Mouse (Mus musculus): ENCODE results near the gene Vmn1r196.
"Not testable (repeated sequence)": the region's sequence is repeated elsewhere in the genome, so short reads cannot be mapped to it uniquely, and the experiment has no call there.

DNA sequence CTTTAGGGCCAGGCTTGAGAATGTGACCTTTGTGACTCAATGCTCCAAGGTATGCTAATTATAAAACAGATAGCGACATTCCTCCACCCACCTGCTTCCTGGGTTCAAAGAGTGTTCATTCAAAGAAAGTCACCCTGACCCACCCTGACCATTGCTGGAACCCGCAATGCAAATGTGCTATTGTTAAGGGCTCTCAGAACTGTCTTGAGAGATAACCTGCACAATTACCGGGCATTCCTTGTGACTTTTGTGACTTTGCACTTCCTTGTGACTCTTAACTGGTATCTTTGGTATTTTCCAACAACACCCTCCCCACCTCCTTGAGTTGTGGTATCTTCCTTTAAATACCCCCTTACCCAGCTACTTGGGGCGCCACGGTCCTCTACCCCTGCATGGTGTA lies 18.4 kb downstream of the Vmn1r196 start:
- TF ChIP-seq POLR2A (IDR thresholded peaks at IDR 0.05; ENCODE audit: borderline replicate concordance, low read depth, low read length); CTCF (IDR thresholded peaks at IDR 0.05; ENCODE audit: low read depth, low read length): not testable (repeated sequence)
